Mouse (Mus musculus): ENCODE data around the gene Wdr70. TPM values are rescaled to one million over a fixed set of nuclear protein-coding genes. Genes with fewer than 3 reads are reported as not detected.

The Wdr70 gene
- polyA plus RNA-seq, 1 experiment from 2014 or later = 92.2 TPM

GRCm38 (mm10) chr15:7875879-7876278 is 223.1 kb downstream of the Wdr70 start:
- Histone ChIP-seq H3K36me3 (no peaks in the 10 kb centered on the region), H3K27ac (replicated peaks) (no peak overlapping the region), H3K4me1 (peaks cover 38% of the 10 kb centered on the region), H3K9me3 (replicated peaks) (no peaks in the 10 kb centered on the region), H3K4me3 (no peak overlapping the region), H3K27me3 (ENCODE audit: low read depth, poor library complexity, severe bottlenecking) (no peaks in the 10 kb centered on the region; the same call in 1 of the 2 replicates)
- no peak for DNase-seq (ENCODE audit: low spot score)
- WGBS = 88% methylated on average over 6 of the region's 6 CpGs

- 67% methylated on average over 5 of the region's 5 CpGs for WGBS
- Histone ChIP-seq H3K36me3 (no peaks in the 10 kb centered on the region), H3K27ac (replicated peaks) (no peak overlapping the region), H3K4me1 (peaks cover 4% of the 10 kb centered on the region), H3K9me3 (replicated peaks) (no peaks in the 10 kb centered on the region), H3K4me3 (no peak overlapping the region), H3K27me3 (ENCODE audit: low read depth, poor library complexity, severe bottlenecking) (no peaks in the 10 kb centered on the region; the same call in 1 of the 2 replicates)
- DNase-seq (ENCODE audit: low spot score) = no peak
Observed at GRCm38 (mm10) chr15:7872473-7872872, 226.5 kb downstream of the Wdr70 start.

- Histone ChIP-seq H3K4me1 (peaks cover 12% of the 10 kb centered on the region), H3K36me3 (no peaks in the 10 kb centered on the region), H3K9me3 (replicated peaks) (no peaks in the 10 kb centered on the region), H3K27ac (replicated peaks) (no peak overlapping the region), H3K4me3 (no peak overlapping the region), H3K27me3 (ENCODE audit: low read depth, poor library complexity, severe bottlenecking) (no peaks in the 10 kb centered on the region)
- DNase-seq (ENCODE audit: low spot score) = no peak
- WGBS = 92% methylated on average over 3 of the region's 3 CpGs
Observed at GRCm38 (mm10) chr15:7865305-7865704, 233.7 kb downstream of the Wdr70 start.

- no peak for DNase-seq (ENCODE audit: low spot score)
- Histone ChIP-seq H3K4me3 (no peak overlapping the region), H3K27me3 (ENCODE audit: low read depth, poor library complexity, severe bottlenecking) (no peaks in the 10 kb centered on the region), H3K27ac (replicated peaks) (no peak overlapping the region), H3K9me3 (replicated peaks) (no peaks in the 10 kb centered on the region), H3K4me1 (peaks cover 12% of the 10 kb centered on the region), H3K36me3 (no peaks in the 10 kb centered on the region)
- 58% methylated on average over 5 of the region's 5 CpGs for WGBS
Observed at GRCm38 (mm10) chr15:7863328-7863727, 235.7 kb downstream of the Wdr70 start.

GRCm38 (mm10) chr15:7862890-7863289 is 236.1 kb downstream of the Wdr70 start:
- WGBS = 86% methylated on average over 5 of the region's 5 CpGs
- Histone ChIP-seq H3K27me3 (ENCODE audit: low read depth, poor library complexity, severe bottlenecking) (no peaks in the 10 kb centered on the region), H3K36me3 (no peaks in the 10 kb centered on the region), H3K9me3 (replicated peaks) (no peaks in the 10 kb centered on the region), H3K4me3 (no peak overlapping the region), H3K4me1 (peaks cover 12% of the 10 kb centered on the region), H3K27ac (replicated peaks) (no peak overlapping the region)
- no peak for DNase-seq (ENCODE audit: low spot score)

- no peaks in the 10 kb centered on the region for H3K27me3 ChIP-seq (ENCODE audit: low read depth, poor library complexity, severe bottlenecking)
- no peak overlapping the region for H3K27ac ChIP-seq (replicated peaks)
- H3K4me3 ChIP-seq = no peak overlapping the region
- DNase-seq (ENCODE audit: low spot score) = no peak
- no peaks in the 10 kb centered on the region for H3K9me3 ChIP-seq (replicated peaks)
- H3K4me1 ChIP-seq = peaks cover 9% of the 10 kb centered on the region
- no peaks in the 10 kb centered on the region for H3K36me3 ChIP-seq
- WGBS = 81% methylated on average over 5 of the region's 5 CpGs
Observed at GRCm38 (mm10) chr15:7858841-7859240, 240.2 kb downstream of the Wdr70 start.

- no peaks in the 10 kb centered on the region for H3K36me3 ChIP-seq
- H3K4me1 ChIP-seq = no peaks in the 10 kb centered on the region
- H3K4me3 ChIP-seq = no peak overlapping the region
- 94% methylated on average over 13 of the region's 13 CpGs for WGBS
- no peaks in the 10 kb centered on the region for H3K9me3 ChIP-seq (replicated peaks)
- H3K27ac ChIP-seq (replicated peaks) = no peak overlapping the region
- DNase-seq (ENCODE audit: low spot score) = no peak
- no peaks in the 10 kb centered on the region for H3K27me3 ChIP-seq (ENCODE audit: low read depth, poor library complexity, severe bottlenecking)
Observed at GRCm38 (mm10) chr15:7857418-7857817, 241.6 kb downstream of the Wdr70 start.

GRCm38 (mm10) chr15:7842398-7842797 is 256.6 kb downstream of the Wdr70 start:
- H3K4me1 ChIP-seq = no peaks in the 10 kb centered on the region
- no peak for DNase-seq (ENCODE audit: low spot score)
- 90% methylated on average over 4 of the region's 4 CpGs for WGBS
- no peaks in the 10 kb centered on the region for H3K36me3 ChIP-seq
- no peaks in the 10 kb centered on the region for H3K27me3 ChIP-seq (ENCODE audit: low read depth, poor library complexity, severe bottlenecking)
- no peak overlapping the region for H3K4me3 ChIP-seq
- no peak overlapping the region for H3K27ac ChIP-seq (replicated peaks)
- H3K9me3 ChIP-seq (replicated peaks) = no peaks in the 10 kb centered on the region

GRCm38 (mm10) chr15:7841664-7842063 is 257.3 kb downstream of the Wdr70 start:
- H3K9me3 ChIP-seq (replicated peaks) = no peaks in the 10 kb centered on the region
- WGBS = 79% methylated on average over 1 of the region's 1 CpGs
- H3K27me3 ChIP-seq (ENCODE audit: low read depth, poor library complexity, severe bottlenecking) = no peaks in the 10 kb centered on the region
- H3K4me1 ChIP-seq = no peaks in the 10 kb centered on the region
- H3K27ac ChIP-seq (replicated peaks) = no peak overlapping the region
- H3K36me3 ChIP-seq = no peaks in the 10 kb centered on the region
- DNase-seq (ENCODE audit: low spot score) = no peak
- no peak overlapping the region for H3K4me3 ChIP-seq

- no peak for DNase-seq (ENCODE audit: low spot score)
- Histone ChIP-seq H3K27ac (replicated peaks) (no peak overlapping the region), H3K4me1 (no peaks in the 10 kb centered on the region), H3K4me3 (no peak overlapping the region), H3K36me3 (peaks cover 12% of the 10 kb centered on the region; the same call in 1 of the 2 replicates), H3K9me3 (replicated peaks) (no peaks in the 10 kb centered on the region), H3K27me3 (ENCODE audit: low read depth, poor library complexity, severe bottlenecking) (no peaks in the 10 kb centered on the region)
- 75% methylated on average over 7 of the region's 7 CpGs for WGBS
Observed at GRCm38 (mm10) chr15:7838921-7839309, 260.1 kb downstream of the Wdr70 start.

GRCm38 (mm10) chr15:7838060-7838920 is 260.7 kb downstream of the Wdr70 start:
- H3K9me3 ChIP-seq (replicated peaks) = no peaks in the 10 kb centered on the region
- peaks cover 12% of the 10 kb centered on the region; the same call in 1 of the 2 replicates for H3K36me3 ChIP-seq
- DNase-seq (ENCODE audit: low spot score) = no peak
- no peaks in the 10 kb centered on the region for H3K27me3 ChIP-seq (ENCODE audit: low read depth, poor library complexity, severe bottlenecking)
- no peak overlapping the region for H3K27ac ChIP-seq (replicated peaks)
- H3K4me3 ChIP-seq = no peak overlapping the region
- no peaks in the 10 kb centered on the region for H3K4me1 ChIP-seq
- 89% methylated on average over 8 of the region's 8 CpGs for WGBS

- peaks cover 12% of the 10 kb centered on the region; the same call in 1 of the 2 replicates for H3K36me3 ChIP-seq
- H3K27ac ChIP-seq (replicated peaks) = no peak overlapping the region
- no peaks in the 10 kb centered on the region for H3K4me1 ChIP-seq
- H3K27me3 ChIP-seq (ENCODE audit: low read depth, poor library complexity, severe bottlenecking) = no peaks in the 10 kb centered on the region
- DNase-seq (ENCODE audit: low spot score) = no peak
- WGBS = 95% methylated on average over 9 of the region's 9 CpGs
- no peaks in the 10 kb centered on the region for H3K9me3 ChIP-seq (replicated peaks)
- no peak overlapping the region for H3K4me3 ChIP-seq
Observed at GRCm38 (mm10) chr15:7835404-7835803, 263.6 kb downstream of the Wdr70 start.

GRCm38 (mm10) chr15:7825530-7825929 is 273.5 kb downstream of the Wdr70 start:
- peaks cover 8% of the 10 kb centered on the region for H3K27me3 ChIP-seq (ENCODE audit: low read depth, poor library complexity, severe bottlenecking)
- no peaks in the 10 kb centered on the region for H3K36me3 ChIP-seq
- H3K27ac ChIP-seq (replicated peaks) = no peak overlapping the region
- H3K4me3 ChIP-seq = no peak overlapping the region
- DNase-seq (ENCODE audit: low spot score) = no peak
- 71% methylated on average over 6 of the region's 6 CpGs for WGBS
- H3K4me1 ChIP-seq = no peaks in the 10 kb centered on the region
- H3K9me3 ChIP-seq (replicated peaks) = no peaks in the 10 kb centered on the region

Data from midbrain, embryonic 10.5 days (tissue).